Mouse (Mus musculus): ENCODE data around the gene Rab17.
A peak's percentile ranks its signal among the peaks of the same experiment; 100 is the strongest.

The Rab17 gene

GRCm38 (mm10) chr1:90969347-90969784, at the start of gene Rab17:
TSS of gene Rab17 (minus strand) at chr1:90969661.
- no peak for DNase-seq (ENCODE audit: low read depth, low spot score)

- DNase-seq (ENCODE audit: low read depth, low spot score) = no peak
Observed at GRCm38 (mm10) chr1:91017111-91017758, 47.8 kb upstream of the Rab17 start.

GRCm38 (mm10) chr1:91015571-91015970, 46.1 kb upstream of the Rab17 start:
- no peak for DNase-seq (ENCODE audit: low read depth, low spot score)

DNA sequence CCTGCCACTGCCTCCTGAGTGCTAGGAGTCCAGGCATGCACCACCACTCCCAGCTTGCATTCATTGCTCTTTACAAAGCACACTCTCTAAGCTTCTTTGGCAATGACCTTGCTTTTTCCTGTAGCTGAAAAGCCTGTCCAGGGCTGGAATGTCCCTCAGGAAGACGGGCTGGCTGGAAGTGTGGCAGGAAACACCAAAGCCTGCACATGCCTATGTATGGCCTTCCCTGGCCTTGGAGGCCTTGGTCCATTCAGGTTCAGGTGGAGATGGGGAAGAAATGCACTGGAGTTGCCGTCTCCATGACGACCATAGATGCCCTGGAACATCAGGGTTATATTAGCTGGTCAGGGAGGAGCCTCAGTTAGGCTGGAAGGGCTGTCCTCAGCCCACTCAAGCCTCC, 44.3 kb upstream of the Rab17 start:
- no peak for DNase-seq (ENCODE audit: low read depth, low spot score)

GRCm38 (mm10) chr1:91011336-91011735, 41.9 kb upstream of the Rab17 start:
- no peak for DNase-seq (ENCODE audit: low read depth, low spot score)

DNA sequence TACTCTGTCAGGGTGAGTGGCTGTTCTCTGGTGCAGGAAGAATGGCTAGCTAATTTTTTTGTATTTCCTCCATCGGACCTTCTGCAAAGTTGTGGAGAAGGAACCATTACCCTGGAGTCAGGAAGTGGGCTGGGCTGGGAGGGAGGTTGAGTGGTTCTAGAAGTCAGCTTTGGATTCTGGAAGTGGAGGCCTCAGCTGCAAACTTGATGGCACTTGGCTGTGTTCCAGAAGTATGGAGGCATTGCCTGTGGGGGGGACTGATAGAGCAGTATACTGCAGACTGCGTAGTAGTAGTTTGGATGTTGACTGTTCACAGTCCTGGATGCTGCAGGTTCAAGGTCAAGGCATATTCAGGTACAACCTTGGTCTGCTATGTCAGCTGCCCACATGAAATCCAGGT, 41.3 kb upstream of the Rab17 start:
- no peak for DNase-seq (ENCODE audit: low read depth, low spot score)

- DNase-seq (ENCODE audit: low read depth, low spot score) = no peak
Observed at GRCm38 (mm10) chr1:91010216-91010615, 40.8 kb upstream of the Rab17 start.

DNA sequence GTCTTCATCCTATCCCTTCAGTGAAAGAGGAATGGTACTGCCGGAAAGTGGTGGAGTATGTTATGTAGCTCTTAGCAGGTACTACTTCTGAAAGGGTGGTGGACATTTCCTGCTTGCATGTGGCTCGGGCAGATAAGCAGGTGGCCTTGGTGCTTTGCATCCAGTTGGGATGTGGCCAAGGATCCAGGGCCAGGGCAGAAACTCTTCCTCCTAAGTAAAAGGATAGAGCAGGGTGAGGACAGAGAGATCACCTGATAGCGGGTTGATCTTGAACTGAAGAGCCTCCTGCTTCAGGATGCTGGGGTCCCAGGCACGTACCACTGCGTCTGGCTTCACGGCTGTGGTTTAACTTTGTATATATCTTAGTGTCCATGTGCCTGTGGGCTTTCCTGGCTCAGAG, 39.8 kb upstream of the Rab17 start:
- no peak for DNase-seq (ENCODE audit: low read depth, low spot score)

DNA sequence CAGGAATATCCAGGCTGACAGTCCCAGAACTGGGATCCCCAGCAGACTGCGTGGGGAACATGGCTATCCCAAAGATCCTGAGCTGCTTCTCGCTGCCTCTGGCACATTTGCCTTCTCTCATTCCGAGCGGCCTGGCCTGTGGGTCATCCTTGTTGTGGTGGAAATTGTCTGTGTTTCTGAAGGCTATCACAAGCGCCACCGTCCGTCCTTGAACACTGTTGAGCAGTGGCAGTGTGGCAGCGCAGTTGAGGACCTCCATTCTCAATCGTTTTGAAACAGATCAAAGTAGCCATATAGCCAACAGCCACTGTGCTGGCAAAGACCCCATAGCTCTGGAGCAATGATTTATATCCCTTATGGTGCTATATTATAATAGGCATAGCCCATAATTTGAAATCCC, 39.3 kb upstream of the Rab17 start:
- DNase-seq (ENCODE audit: low read depth, low spot score) = no peak

GRCm38 (mm10) chr1:91008147-91008682, 38.8 kb upstream of the Rab17 start:
- peak; percentile 74 for DNase-seq (ENCODE audit: low read depth, low spot score)

DNA sequence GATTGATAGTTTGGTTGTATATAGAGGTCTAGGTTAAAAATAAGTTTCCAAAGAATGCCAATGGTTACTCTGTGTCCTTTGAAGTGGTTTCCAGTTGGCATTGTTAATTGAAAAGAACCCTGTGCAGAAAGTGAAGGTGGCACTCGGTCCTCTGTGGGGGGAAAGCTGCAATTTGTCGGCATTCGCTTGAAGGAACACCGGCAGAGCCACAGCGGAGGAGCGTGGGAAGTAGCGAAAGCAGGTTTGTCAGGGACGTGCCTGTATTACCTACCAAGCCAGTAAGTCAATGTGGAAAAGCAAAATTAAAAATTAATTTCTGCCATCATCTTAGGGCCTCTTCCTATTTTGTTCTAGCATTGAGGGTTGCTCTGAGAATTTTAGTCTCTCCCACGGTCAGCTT, 37.2 kb upstream of the Rab17 start:
- DNase-seq (ENCODE audit: low read depth, low spot score) = no peak

- DNase-seq (ENCODE audit: low read depth, low spot score) = no peak
Observed at GRCm38 (mm10) chr1:91006037-91006436, 36.6 kb upstream of the Rab17 start.

DNA sequence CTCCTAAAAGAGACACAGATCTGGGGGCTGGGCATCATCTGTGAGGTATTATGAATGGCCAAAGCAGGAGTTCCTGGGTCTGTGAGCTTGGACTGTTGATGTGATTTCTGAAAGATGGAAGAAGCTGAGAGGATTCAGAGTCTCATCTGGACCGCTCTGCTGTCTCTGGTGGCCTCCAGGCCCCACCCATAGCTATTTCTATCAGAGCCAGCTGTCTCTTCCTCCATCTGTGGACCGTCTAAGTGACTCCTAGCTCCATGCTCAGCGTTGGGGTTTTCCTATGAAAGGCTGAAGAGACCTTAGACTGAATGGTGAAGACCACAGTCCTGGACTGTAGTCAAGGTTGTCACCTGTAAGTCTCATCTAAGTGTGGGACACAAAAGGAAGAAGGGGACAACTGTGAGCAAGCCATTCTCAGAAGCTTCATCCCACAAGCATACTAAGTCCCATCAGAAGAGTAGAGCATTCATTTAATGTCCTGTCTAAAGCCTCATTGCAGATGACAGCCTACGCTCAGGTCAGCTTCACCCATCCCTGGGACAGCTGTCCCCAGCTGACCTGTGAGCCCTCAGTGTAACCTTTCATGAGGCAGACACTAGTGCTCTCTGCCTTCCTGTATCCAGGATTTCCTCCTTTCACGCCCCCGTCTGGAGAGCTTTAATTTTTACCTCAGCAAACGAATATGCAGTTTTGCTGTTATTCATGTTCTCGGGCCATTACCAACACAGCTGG, 34.2 kb upstream of the Rab17 start:
- DNase-seq (ENCODE audit: low read depth, low spot score) = no peak

- no peak for DNase-seq (ENCODE audit: low read depth, low spot score)
Observed at GRCm38 (mm10) chr1:91002641-91003040, 33.2 kb upstream of the Rab17 start.

- DNase-seq (ENCODE audit: low read depth, low spot score) = peak; percentile 76
Observed at GRCm38 (mm10) chr1:91001871-91002539, 32.5 kb upstream of the Rab17 start.

- no peak for DNase-seq (ENCODE audit: low read depth, low spot score)
Observed at GRCm38 (mm10) chr1:91001101-91001500, 31.6 kb upstream of the Rab17 start.

- DNase-seq (ENCODE audit: low read depth, low spot score) = no peak
Observed at GRCm38 (mm10) chr1:90999911-91000601, 30.6 kb upstream of the Rab17 start.

DNA sequence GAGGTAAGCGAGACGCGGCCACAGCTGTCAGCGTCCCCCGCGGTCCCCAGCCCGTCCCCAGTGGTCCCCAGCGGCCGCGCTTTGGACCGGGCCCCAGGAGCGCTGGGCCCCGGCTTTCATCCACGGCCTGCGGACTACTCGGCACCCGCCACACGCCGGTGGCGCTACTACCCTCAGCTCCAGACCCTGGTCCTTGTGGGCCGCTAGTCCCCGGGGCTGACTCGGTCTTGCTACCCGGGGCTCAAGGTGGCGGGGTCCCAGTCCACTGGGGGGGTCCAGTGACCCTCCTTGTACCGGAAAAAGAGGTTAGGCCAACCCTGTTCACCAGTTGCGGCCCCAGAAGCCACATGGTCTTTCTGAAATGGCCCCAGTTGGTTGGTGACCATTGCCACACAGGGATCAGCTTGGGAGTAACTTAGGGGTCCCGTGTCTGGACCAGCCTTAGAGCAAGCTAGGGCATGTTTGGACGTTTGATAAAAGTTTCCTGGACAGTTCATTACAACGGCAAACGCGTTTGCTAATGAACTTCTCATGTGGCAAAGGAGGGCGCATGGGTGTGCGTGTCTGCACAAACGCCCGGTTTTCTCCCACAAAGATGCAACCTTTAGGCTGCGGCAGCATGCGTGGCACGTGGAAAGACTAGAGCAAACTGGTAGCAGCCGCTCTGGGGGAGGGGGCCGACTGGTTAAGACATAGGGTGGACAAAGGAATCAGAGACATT, 29.6 kb upstream of the Rab17 start:
- DNase-seq (ENCODE audit: low read depth, low spot score) = no peak

- no peak for DNase-seq (ENCODE audit: low read depth, low spot score)
Observed at GRCm38 (mm10) chr1:90998268-90998890, 28.9 kb upstream of the Rab17 start, which contains the start of gene Lrrfip1. TSS of gene Lrrfip1 (plus strand) at chr1:90998737.

DNA sequence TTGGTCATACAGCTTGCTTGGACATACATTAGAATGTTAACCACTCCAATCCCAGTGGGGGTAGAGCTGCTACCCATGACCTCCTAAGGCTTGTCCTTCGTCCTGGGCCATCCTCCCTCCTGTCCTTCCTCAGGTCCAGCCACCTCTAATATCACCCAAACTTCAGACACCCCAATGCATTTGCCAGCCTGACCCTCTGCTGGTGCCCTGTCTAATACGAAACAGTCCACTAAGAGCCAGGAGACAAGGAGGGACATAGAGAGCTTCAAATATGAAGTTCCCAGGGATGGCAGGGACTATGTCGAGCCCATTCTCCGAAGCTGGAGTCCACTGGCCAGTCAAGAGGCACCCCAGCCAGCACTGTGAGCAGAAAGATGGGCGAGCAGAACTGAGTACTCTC, 28.2 kb upstream of the Rab17 start:
- no peak for DNase-seq (ENCODE audit: low read depth, low spot score)

DNA sequence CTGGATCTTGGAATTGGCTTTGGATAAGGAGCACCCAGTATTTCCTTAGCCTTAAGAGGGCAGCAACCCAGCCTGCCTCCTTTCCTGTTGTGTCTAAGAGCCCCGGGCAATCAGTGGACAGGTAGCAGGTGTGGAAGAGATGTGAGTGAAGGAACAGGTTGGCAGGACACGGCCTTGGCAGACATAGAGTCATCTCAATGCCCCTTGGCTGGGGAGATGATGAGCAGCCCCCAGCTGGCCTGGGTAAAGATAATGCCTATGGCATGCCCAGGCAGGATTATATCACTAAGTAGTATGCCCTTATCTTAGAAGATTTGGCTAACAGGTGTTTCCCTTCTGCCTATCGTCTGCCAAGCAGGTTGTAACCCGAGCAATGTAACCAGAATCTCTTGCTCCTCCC, 27.7 kb upstream of the Rab17 start:
- no peak for DNase-seq (ENCODE audit: low read depth, low spot score)
